Mouse (Mus musculus) layer of hippocampus, adult 9-10 months (tissue): Measurements from ENCODE around the gene Fam184a.

ENCODE experiments used
- DNase-seq: peaks from one replicate; pipeline ENCODE4 v3.0.0; 2022; ENCODE audit warnings: low spot score

Fam184a gene

GRCm38 (mm10) chr10:53750955-53751652, at the start of gene Fam184a:
Fam184a (minus strand) TSS chr10:53751123.
- DNase-seq = peak; percentile 44

GRCm38 (mm10) chr10:53796258-53796581, 45.3 kb upstream of the Fam184a start:
- DNase-seq = no peak

GRCm38 (mm10) chr10:53795567-53796257, 44.8 kb upstream of the Fam184a start:
- peak; percentile 29 for DNase-seq

GRCm38 (mm10) chr10:53791281-53791680, 40.4 kb upstream of the Fam184a start:
- DNase-seq = no peak

GRCm38 (mm10) chr10:53776591-53776990, 25.7 kb upstream of the Fam184a start:
- DNase-seq = no peak

GRCm38 (mm10) chr10:53772708-53773107, 21.8 kb upstream of the Fam184a start:
- DNase-seq = no peak

GRCm38 (mm10) chr10:53771480-53771879, 20.6 kb upstream of the Fam184a start:
- no peak for DNase-seq

- no peak for DNase-seq
These were observed 17.8 kb upstream of the Fam184a start for GRCm38 (mm10) chr10:53768745-53769144.

GRCm38 (mm10) chr10:53765471-53765870, 14.5 kb upstream of the Fam184a start:
- no peak for DNase-seq

GRCm38 (mm10) chr10:53752723-53753122, 1.8 kb upstream of the Fam184a start:
- no peak for DNase-seq

GRCm38 (mm10) chr10:53750275-53750954, 508 bp downstream of the Fam184a start:
- no peak for DNase-seq

GRCm38 (mm10) chr10:53746039-53746438, 4.9 kb downstream of the Fam184a start:
- DNase-seq = no peak

GRCm38 (mm10) chr10:53742961-53743360, 8.0 kb downstream of the Fam184a start:
- no peak for DNase-seq

GRCm38 (mm10) chr10:53740014-53740413, 10.9 kb downstream of the Fam184a start:
- no peak for DNase-seq

- no peak for DNase-seq
These were observed 12.1 kb downstream of the Fam184a start for GRCm38 (mm10) chr10:53738842-53739241.

GRCm38 (mm10) chr10:53735201-53735865, 15.6 kb downstream of the Fam184a start:
- no peak for DNase-seq

- DNase-seq = no peak
These were observed 18.6 kb downstream of the Fam184a start for GRCm38 (mm10) chr10:53732324-53732723.

GRCm38 (mm10) chr10:53728883-53729282, 22.0 kb downstream of the Fam184a start:
- DNase-seq = no peak

- DNase-seq = no peak
These were observed 25.6 kb downstream of the Fam184a start for GRCm38 (mm10) chr10:53725301-53725700.

- no peak for DNase-seq
These were observed 46.4 kb downstream of the Fam184a start for GRCm38 (mm10) chr10:53704516-53704915.

GRCm38 (mm10) chr10:53698531-53698930, 52.4 kb downstream of the Fam184a start:
- DNase-seq = no peak

- DNase-seq = no peak
These were observed 56.2 kb downstream of the Fam184a start for GRCm38 (mm10) chr10:53694757-53695156.

GRCm38 (mm10) chr10:53691263-53691662, 59.7 kb downstream of the Fam184a start:
- no peak for DNase-seq
